Mouse (Mus musculus) brain, embryonic 14.5 days (tissue): ENCODE measurements around the gene Nxph1.

Experiments
- CTCF ChIP-seq: fragments of 200-500 bp; IDR thresholded peaks from 2 replicates; pipeline ENCODE4 v1.5.1; 2012; ENCODE audit warnings: inconsistent platforms, mild to moderate bottlenecking, moderate library complexity, borderline replicate concordance; ENCODE audit not compliant: insufficient read depth, insufficient read length; ENCODE audit errors: extremely low read depth
- POLR2A ChIP-seq: fragments of 200-500 bp; IDR thresholded peaks from 2 replicates; pipeline ENCODE4 v1.6.1; 2012; ENCODE audit warnings: mild to moderate bottlenecking, inconsistent platforms, borderline replicate concordance; ENCODE audit not compliant: poor library complexity, insufficient read depth, insufficient read length, severe bottlenecking; ENCODE audit errors: extremely low read depth

- TF ChIP-seq POLR2A = no peak
- TF ChIP-seq CTCF = no peak
Measured at GRCm38 (mm10) chr6:9182477-9182876, 234.2 kb downstream of the Nxph1 start.
